Mouse (Mus musculus) CH12.LX (cell line): ENCODE measurements around the gene Zkscan5.

ENCODE experiments used
- E2F4 ChIP-seq: IDR thresholded peaks from 2 replicates; pipeline ENCODE4 v1.6.1; 2011; ENCODE audit warnings: low read depth, low read length, improper control_type of control experiment; ENCODE audit not compliant: insufficient replicate concordance
- EP300 ChIP-seq: IDR thresholded peaks from 2 replicates; pipeline ENCODE4 v1.6.1; 2011; ENCODE audit warnings: low read length, improper control_type of control experiment
- GABPA ChIP-seq: IDR thresholded peaks from 2 replicates; pipeline ENCODE4 v1.6.1; 2012; ENCODE audit warnings: low read depth, low read length, improper control_type of control experiment, inconsistent platforms; ENCODE audit not compliant: insufficient replicate concordance
- MAX ChIP-seq: IDR thresholded peaks from 2 replicates; pipeline ENCODE4 v1.6.1; 2011; ENCODE audit warnings: low read length, improper control_type of control experiment
- NRF1 ChIP-seq: IDR thresholded peaks from 2 replicates; pipeline ENCODE4 v1.6.1; 2014; ENCODE audit warnings: low read depth, mild to moderate bottlenecking, inconsistent platforms, low read length, improper control_type of control experiment, moderate library complexity
- POLR2A ChIP-seq: IDR thresholded peaks from 2 replicates; pipeline ENCODE4 v1.6.1; 2011; ENCODE audit warnings: low read depth, mild to moderate bottlenecking, improper control_type of control experiment, low read length
- POLR2AphosphoS2 ChIP-seq: IDR thresholded peaks from 2 replicates; pipeline ENCODE4 v1.6.1; 2011; ENCODE audit warnings: low read depth, low read length, improper control_type of control experiment
- SMC3 ChIP-seq: IDR thresholded peaks from 2 replicates; pipeline ENCODE4 v1.6.1; 2011; ENCODE audit warnings: low read depth, low read length, improper control_type of control experiment
- UBTF ChIP-seq: IDR thresholded peaks from 2 replicates; pipeline ENCODE4 v1.6.1; 2012; ENCODE audit warnings: low read depth, mild to moderate bottlenecking, inconsistent platforms, low read length, improper control_type of control experiment, moderate library complexity

- peak; percentile 90 for TF ChIP-seq POLR2A
- TF ChIP-seq E2F4, result no peak
- peak; percentile 62 for TF ChIP-seq MAX
- no peak for TF ChIP-seq UBTF
- no peak; the same call in 1 of the 2 replicates for TF ChIP-seq POLR2AphosphoS2
- TF ChIP-seq EP300, result no peak
- TF ChIP-seq GABPA, result peak; percentile 62
- peak; percentile 36 for TF ChIP-seq NRF1
- TF ChIP-seq SMC3, result no peak
Observed at GRCm38 (mm10) chr5:145201321-145201991, 2.9 kb upstream of the Zkscan5 start, which contains the start of gene Zkscan14.
